Mouse (Mus musculus): ENCODE data around the gene Slc27a3. TPM values are rescaled to one million over a fixed set of nuclear protein-coding genes. Genes with fewer than 3 reads are reported as not detected.

Gene Slc27a3
- polyA plus RNA-seq, 1 experiment from 2014 or later = 2.9 TPM

DNA sequence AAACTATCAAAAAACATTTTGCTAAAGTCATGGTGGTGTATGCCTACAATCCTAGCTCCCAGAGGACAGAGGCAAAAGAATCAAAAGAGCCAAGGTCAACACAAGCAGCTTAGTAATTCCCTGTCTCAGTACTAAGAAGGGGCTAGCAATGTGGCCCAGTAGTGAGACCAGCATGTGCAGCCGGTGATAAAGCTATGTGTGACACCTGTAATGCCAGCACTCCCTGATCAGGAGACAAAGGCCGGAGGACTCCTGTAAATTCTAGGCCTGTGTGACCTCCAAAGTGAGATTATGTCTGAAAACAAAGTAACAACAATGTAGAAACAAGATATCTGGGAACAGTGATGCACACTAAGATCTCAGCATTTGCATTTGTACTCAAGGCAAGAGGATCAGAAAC, 35.8 kb upstream of the Slc27a3 start:
- in situ Hi-C loops (cut with MboI; ENCODE audit: low pct_unique_long_range_greater_than_20kb) = no loop called here
- ChIA-PET CTCF (interaction anchor here (1.3 to 2.0 kb wide), 3 partner anchors 9 to 30 kb away, joined by 3 to 6 read pairs (median 4); no protein-coding TSS in a partner anchor), POLR2A (interaction anchor here (0.7 kb wide), 1 partner anchor 36 kb away, joined by 3 read pairs; no protein-coding TSS in a partner anchor)
- no peak for TF ChIP-seq CTCF (IDR thresholded peaks at IDR 0.05)
- no peak for DNase-seq (ENCODE audit: low read depth, low spot score)
- H3K27me3 ChIP-seq = no peaks in the 10 kb centered on the region
- no peak for ATAC-seq

DNA sequence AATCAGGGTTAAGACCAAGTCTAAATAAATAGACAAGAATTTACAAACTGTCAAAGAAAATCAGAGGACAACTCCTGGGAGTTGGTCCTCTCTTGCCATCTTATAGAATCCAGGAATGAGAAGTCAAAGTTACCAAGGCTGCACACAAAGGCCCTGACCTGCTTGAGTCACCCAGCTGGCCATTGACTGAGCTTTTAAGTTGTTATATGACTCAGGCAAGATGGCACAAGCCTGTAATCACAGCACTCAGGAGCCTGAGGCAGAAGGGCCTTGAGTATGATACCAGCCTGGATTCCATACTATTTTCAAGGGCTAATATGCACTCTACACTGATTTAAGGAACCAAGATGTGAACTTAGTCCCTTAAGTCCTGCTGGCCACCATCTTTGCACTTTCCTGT, 33.8 kb upstream of the Slc27a3 start:
- no peak for TF ChIP-seq CTCF (IDR thresholded peaks at IDR 0.05)
- H3K27me3 ChIP-seq = no peaks in the 10 kb centered on the region
- CTCF ChIA-PET = interaction anchor here (1.0 to 2.8 kb wide), 6 partner anchors 9 to 131 kb away, joined by 3 to 17 read pairs (median 4); partner anchors contain the start of genes Gatad2b and Ints3
- ATAC-seq = no peak
- no peak for DNase-seq (ENCODE audit: low read depth, low spot score)
- POLR2A ChIA-PET = no interaction called here
- in situ Hi-C loops (cut with MboI; ENCODE audit: low pct_unique_long_range_greater_than_20kb) = no loop called here

DNA sequence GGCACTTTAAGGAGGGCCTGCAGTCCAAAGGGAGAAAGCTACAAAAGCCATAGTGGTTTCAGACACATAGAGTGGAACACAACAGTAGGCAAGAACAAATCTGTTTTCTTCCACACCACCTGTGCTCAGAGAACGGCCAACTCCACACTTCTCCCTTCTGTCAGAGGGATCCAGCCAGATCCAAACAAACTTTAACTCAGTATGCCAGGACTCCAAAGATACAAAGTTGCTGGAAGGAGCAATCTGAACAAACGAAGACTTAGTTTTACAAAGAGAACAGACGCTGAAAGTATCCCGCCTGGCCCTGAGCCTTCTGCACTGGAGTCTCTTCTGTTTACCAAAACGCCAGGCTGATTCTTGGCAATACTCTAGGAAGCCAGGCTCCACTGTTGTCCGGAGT, 31.0 kb upstream of the Slc27a3 start:
- in situ Hi-C loops (cut with MboI; ENCODE audit: low pct_unique_long_range_greater_than_20kb) = no loop called here
- DNase-seq (ENCODE audit: low read depth, low spot score) = no peak
- POLR2A ChIA-PET = interaction anchor here (0.5 kb wide), 1 partner anchor 340 kb away, joined by 3 read pairs; no protein-coding TSS in a partner anchor
- H3K27me3 ChIP-seq = no peaks in the 10 kb centered on the region
- TF ChIP-seq CTCF (IDR thresholded peaks at IDR 0.05) = no peak
- no peak for ATAC-seq
- CTCF ChIA-PET = interaction anchor here (0.8 to 2.3 kb wide), 3 partner anchors 9 to 46 kb away, joined by 3 to 7 read pairs (median 3); no protein-coding TSS in a partner anchor

DNA sequence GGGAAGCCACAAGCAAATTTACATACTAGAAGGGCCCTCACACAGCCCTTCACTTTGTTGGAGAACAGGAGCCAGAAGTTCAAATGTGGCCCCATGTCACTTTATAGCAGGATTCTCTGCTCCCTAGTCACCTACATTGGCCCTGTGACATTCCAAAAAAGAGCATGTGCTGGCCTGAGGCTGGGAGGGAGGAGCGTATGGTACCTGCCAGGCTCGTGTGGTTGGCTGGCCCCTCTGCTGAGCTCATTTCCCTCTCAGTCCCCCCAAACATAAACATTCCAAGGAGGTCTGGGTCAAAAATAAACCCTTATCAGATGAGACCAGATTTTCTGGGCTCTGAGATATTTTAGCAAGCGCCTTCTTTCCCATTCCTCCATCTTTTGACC, 23.3 kb upstream of the Slc27a3 start:
- no peak for TF ChIP-seq CTCF (IDR thresholded peaks at IDR 0.05)
- DNase-seq (ENCODE audit: low read depth, low spot score) = no peak
- no peaks in the 10 kb centered on the region for H3K27me3 ChIP-seq
- ChIA-PET CTCF (interaction anchor here (0.7 to 12.9 kb wide), 17 partner anchors 10 to 296 kb away, joined by 3 to 100 read pairs (median 5); partner anchors contain the start of gene Npr1), POLR2A (interaction anchor here (1.1 kb wide), 1 partner anchor 53 kb away, joined by 6 read pairs; no protein-coding TSS in a partner anchor)
- no peak for ATAC-seq
- in situ Hi-C loops (cut with MboI; ENCODE audit: low pct_unique_long_range_greater_than_20kb) = loop anchor here (10.0 kb wide), 1 partner anchor 292 kb away; no protein-coding TSS in a partner anchor

DNA sequence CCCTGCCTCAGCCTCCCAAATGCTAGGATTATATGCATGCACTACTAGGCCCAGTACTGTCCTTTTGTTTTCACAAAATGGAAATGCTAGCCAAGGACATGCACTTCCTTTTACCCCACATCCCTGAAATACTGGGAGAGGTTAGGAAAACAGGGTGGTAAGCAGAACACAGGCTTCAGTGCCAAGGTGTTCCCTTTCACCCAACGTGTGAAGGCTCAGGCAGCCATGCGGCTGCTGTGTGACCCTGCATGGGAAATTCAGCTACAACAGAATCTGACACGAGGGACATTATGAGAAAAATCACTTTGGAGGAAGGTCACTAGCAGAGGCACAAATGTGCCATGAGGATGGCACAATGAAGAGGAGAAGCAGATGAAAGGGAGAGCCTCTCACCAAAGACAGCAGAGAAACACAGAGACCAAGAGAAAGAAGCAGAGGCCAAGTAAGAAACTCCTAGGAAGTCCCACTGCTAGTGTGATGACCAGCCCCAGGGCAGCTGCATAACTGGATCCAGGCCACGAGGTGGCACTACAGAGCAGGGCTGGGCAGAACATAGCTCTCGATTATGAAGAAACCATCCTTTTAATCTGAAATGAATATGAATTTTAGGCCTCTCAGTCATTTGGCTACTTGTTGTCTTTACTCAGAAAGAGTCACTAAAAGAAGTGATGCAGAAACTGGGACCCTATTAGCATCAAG, 22.7 kb upstream of the Slc27a3 start:
- ChIA-PET CTCF (interaction anchor here (0.7 to 12.9 kb wide), 21 partner anchors 8 to 297 kb away, joined by 3 to 100 read pairs (median 5); partner anchors contain the start of gene Npr1), POLR2A (interaction anchor here (1.1 kb wide), 1 partner anchor 54 kb away, joined by 6 read pairs; no protein-coding TSS in a partner anchor)
- DNase-seq (ENCODE audit: low read depth, low spot score) = no peak
- peak; percentile 47 for ATAC-seq
- TF ChIP-seq CTCF (IDR thresholded peaks at IDR 0.05) = peak; percentile 99
- H3K27me3 ChIP-seq = no peaks in the 10 kb centered on the region
- in situ Hi-C loops (cut with MboI; ENCODE audit: low pct_unique_long_range_greater_than_20kb) = loop anchor here (10.0 kb wide), 1 partner anchor 292 kb away; no protein-coding TSS in a partner anchor

DNA sequence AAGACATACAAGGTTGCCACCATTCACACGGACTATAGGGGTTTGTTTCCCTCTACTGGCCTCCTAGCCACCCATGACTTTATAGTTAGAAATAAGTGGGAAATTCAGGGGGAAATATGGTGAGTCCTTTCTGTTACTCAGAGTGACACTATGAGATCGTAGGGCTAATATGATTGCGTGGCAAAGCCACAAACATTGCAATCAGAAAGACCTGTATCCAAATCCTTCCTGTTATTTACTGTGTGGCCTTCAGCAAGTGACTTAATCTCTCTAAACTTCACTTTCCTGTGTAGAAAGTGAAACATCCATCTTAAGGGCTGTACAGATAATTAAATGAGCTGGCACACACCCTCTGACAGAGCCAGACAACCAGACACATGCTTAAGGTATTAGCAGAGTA, 19.0 kb upstream of the Slc27a3 start:
- ATAC-seq = no peak
- CTCF ChIA-PET = interaction anchor here (1.0 to 12.9 kb wide), 5 partner anchors 11 to 60 kb away, joined by 3 to 100 read pairs (median 4); no protein-coding TSS in a partner anchor
- DNase-seq (ENCODE audit: low read depth, low spot score) = no peak
- in situ Hi-C loops (cut with MboI; ENCODE audit: low pct_unique_long_range_greater_than_20kb) = no loop called here
- TF ChIP-seq CTCF (IDR thresholded peaks at IDR 0.05) = no peak
- POLR2A ChIA-PET = interaction anchor here (1.0 kb wide), 1 partner anchor 8 kb away, joined by 5 read pairs; no protein-coding TSS in a partner anchor
- H3K27me3 ChIP-seq = no peaks in the 10 kb centered on the region

DNA sequence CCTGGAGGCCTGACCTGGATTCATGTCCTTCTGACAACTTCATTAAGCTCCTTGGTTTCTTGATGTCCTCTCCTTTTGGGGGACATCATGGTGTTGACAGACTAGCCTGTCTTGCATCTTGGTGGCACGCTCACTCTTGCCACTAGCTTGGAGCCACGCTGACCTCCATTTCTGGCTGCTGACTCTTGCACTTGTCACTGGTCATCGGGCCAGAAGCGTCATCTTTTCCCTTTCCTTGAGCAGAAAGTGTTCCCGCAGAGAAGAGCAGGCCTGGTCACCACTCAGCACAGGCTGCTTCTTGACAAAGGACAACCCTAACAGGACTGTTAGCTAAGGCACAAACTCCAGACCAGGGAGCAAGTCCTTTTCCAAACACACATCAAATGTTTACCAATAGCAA, 16.7 kb upstream of the Slc27a3 start:
- ChIA-PET CTCF (interaction anchor here (2.1 to 12.9 kb wide), 3 partner anchors 8 to 63 kb away, joined by 8 to 100 read pairs (median 9); no protein-coding TSS in a partner anchor), POLR2A (no interaction called here)
- in situ Hi-C loops (cut with MboI; ENCODE audit: low pct_unique_long_range_greater_than_20kb) = no loop called here
- no peaks in the 10 kb centered on the region for H3K27me3 ChIP-seq
- TF ChIP-seq CTCF (IDR thresholded peaks at IDR 0.05) = no peak
- ATAC-seq = no peak
- DNase-seq (ENCODE audit: low read depth, low spot score) = no peak

DNA sequence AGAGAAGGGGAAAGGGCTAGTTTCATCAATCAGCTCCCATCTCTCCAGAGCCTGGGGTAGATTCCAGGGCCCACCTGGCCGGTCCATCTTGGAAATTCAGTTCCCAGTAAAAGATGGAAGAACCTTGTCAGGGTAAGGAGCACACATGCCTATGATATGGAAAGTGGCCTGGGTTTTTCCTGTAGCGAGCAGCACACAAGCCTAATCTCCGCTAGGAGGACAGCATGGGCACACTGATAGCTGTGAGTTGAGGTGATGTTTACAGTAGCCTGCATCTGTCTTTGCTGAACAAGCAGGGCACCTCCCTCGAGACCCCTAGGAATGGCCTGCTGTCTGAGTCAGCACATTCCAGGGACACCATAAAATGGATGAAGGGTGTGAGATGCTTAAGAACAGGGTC, 14.9 kb upstream of the Slc27a3 start:
- in situ Hi-C loops (cut with MboI; ENCODE audit: low pct_unique_long_range_greater_than_20kb) = no loop called here
- ChIA-PET CTCF (interaction anchor here (0.8 to 12.9 kb wide), 3 partner anchors 11 to 64 kb away, joined by 3 to 100 read pairs (median 5); no protein-coding TSS in a partner anchor), POLR2A (interaction anchor here (0.6 to 1.2 kb wide), 3 partner anchors 12 to 342 kb away, joined by 3 to 6 read pairs (median 3); partner anchors contain the start of gene Ints3)
- no peak for TF ChIP-seq CTCF (IDR thresholded peaks at IDR 0.05)
- DNase-seq (ENCODE audit: low read depth, low spot score) = no peak
- no peak for ATAC-seq
- H3K27me3 ChIP-seq = no peaks in the 10 kb centered on the region

DNA sequence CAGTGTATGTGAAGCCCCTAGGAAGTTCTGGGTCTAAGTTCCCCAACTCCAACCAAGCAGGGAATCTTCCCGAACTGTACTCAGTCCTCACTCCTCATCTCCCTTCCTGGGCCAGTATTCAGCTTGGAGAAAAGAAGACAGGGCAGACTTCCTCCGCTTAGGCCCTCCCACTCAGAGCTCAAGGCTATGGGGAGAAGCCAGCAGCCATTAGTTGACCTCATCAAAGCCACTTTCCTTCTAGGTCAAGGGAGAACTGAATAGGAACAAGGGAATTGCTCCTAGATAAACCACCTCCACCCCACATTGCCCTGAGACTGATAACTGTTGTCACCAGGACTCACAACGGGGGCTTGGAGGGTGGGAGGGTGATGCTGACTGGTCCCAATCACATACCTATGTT, 14.4 kb upstream of the Slc27a3 start:
- ChIA-PET CTCF (interaction anchor here (1.7 kb wide), 1 partner anchor 8 kb away, joined by 8 read pairs; no protein-coding TSS in a partner anchor), POLR2A (interaction anchor here (0.6 to 1.2 kb wide), 2 partner anchors 11 to 343 kb away, joined by 3 to 6 read pairs; no protein-coding TSS in a partner anchor)
- in situ Hi-C loops (cut with MboI; ENCODE audit: low pct_unique_long_range_greater_than_20kb) = no loop called here
- DNase-seq (ENCODE audit: low read depth, low spot score) = no peak
- TF ChIP-seq CTCF (IDR thresholded peaks at IDR 0.05) = no peak
- H3K27me3 ChIP-seq = no peaks in the 10 kb centered on the region
- ATAC-seq = no peak

DNA sequence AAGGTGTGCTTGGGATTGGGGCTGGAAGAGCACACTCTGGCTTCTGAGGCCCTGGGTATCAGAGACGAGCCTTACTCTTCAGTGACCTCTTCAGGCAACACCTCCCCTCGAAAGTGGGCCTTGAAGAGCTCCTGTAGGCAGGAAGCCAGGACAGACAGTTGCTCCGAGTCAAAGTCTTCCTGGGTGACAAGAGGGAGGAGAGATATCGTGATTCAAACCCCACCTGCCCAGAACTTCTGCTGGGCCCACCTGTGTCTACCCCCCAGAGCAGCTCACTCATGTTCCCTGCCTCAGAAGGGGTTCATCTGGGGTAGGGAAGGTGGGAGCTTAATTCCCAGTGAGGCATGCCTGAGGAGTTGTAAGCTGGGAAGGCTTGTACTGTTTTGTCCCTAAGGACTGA, 11.3 kb upstream of the Slc27a3 start:
- ChIA-PET POLR2A (interaction anchor here (1.0 to 1.2 kb wide), 2 partner anchors 8 to 9 kb away, joined by 3 to 5 read pairs; no protein-coding TSS in a partner anchor), CTCF (no interaction called here)
- ATAC-seq = no peak
- no peak for TF ChIP-seq CTCF (IDR thresholded peaks at IDR 0.05)
- in situ Hi-C loops (cut with MboI; ENCODE audit: low pct_unique_long_range_greater_than_20kb) = no loop called here
- DNase-seq (ENCODE audit: low read depth, low spot score) = no peak
- no peaks in the 10 kb centered on the region for H3K27me3 ChIP-seq

Measured in Patski (cell line).